Mouse (Mus musculus) neural tube, embryonic 13.5 days (tissue): Measurements from ENCODE around the gene Creb1. TPM values are rescaled to one million over a fixed set of nuclear protein-coding genes. Genes with fewer than 3 reads are reported as not detected.
A peak's percentile ranks its signal among the peaks of the same experiment; 100 is the strongest.

Experiments
- ATAC-seq: fragments of 200-750 bp; cut with Nextera tagmentation; 2 replicates; pipeline ENCODE4 v1.8.0; 2017; ENCODE audit warnings: low read depth, mild to moderate bottlenecking, moderate TSS enrichment, moderate library complexity
- H3K27ac ChIP-seq: fragments of 300-500 bp; sonication (generic); replicated peaks from 2 replicates; pipeline ENCODE4 v1.5.1; 2015; ENCODE audit warnings: moderate library complexity, mild to moderate bottlenecking, inconsistent platforms
- H3K27me3 ChIP-seq: fragments of 300-500 bp; sonication (generic); 2 replicates; pipeline ENCODE4 v1.6.1; 2015; ENCODE audit warnings: mild to moderate bottlenecking, inconsistent platforms
- H3K36me3 ChIP-seq: fragments of 300-500 bp; sonication (generic); 2 replicates; pipeline ENCODE4 v1.6.1; 2015; ENCODE audit warnings: mild to moderate bottlenecking, inconsistent platforms
- H3K4me1 ChIP-seq: fragments of 300-500 bp; sonication (generic); replicated peaks from 2 replicates; pipeline ENCODE4 v1.6.1; 2015; ENCODE audit warnings: inconsistent platforms
- H3K4me2 ChIP-seq: fragments of 300-500 bp; sonication (generic); 2 replicates; pipeline ENCODE4 v1.6.1; 2015; ENCODE audit warnings: inconsistent platforms, mild to moderate bottlenecking, moderate library complexity
- H3K4me3 ChIP-seq: fragments of 300-500 bp; sonication (generic); 2 replicates; pipeline ENCODE4 v1.5.1; 2015; ENCODE audit warnings: mild to moderate bottlenecking, inconsistent platforms
- H3K9ac ChIP-seq: fragments of 300-500 bp; sonication (generic); 2 replicates; pipeline ENCODE4 v1.6.1; 2015; ENCODE audit warnings: moderate library complexity, mild to moderate bottlenecking, inconsistent platforms
- H3K9me3 ChIP-seq: fragments of 300-500 bp; sonication (generic); 2 replicates; pipeline ENCODE4 v1.6.1; 2016; ENCODE audit warnings: inconsistent platforms
- WGBS: fragments of 180-500 bp; shearing (Covaris S2); methylation state at CpG from one replicate; pipeline ENCODE4 v1.1.7; 2015; 5-methylcytosine and 5-hydroxymethylcytosine counted together
- polyA plus RNA-seq: library from polyadenylated mRNA; unstranded; fragments of >200 nt; fragmentation: Nextera tagmentation; extraction: Ambion mirVana; gene quantifications from 2 replicates; pipeline ENCODE4 v1.2.1, GENCODE M21; 2015

The Creb1 gene
- 32.0 and 39.2 TPM in 2 replicates for polyA plus RNA-seq

GRCm38 (mm10) chr1:64532589-64533470, at the start of gene Creb1:
Creb1 (plus strand) TSS chr1:64532645.
- Histone ChIP-seq H3K4me2 (peak within 1 kb of the TSS; percentile 89), H3K36me3 (no peaks in the 10 kb centered on the region), H3K4me1 (peaks cover 40% of the 10 kb centered on the region), H3K27me3 (no peaks in the 10 kb centered on the region; the same call in 1 of the 2 replicates), H3K9ac (peak within 1 kb of the TSS; percentile 98), H3K4me3 (peak within 1 kb of the TSS; percentile 98), H3K27ac (peak within 1 kb of the TSS; percentile 100), H3K9me3 (no peaks in the 10 kb centered on the region)
- ATAC-seq: peak; percentile 97
- WGBS: under 1% methylated on average over 84 of the region's 119 CpGs

- peak overlapping the region; percentile 42; the same call in 1 of the 2 replicates for H3K27ac ChIP-seq
- no peaks in the 10 kb centered on the region for H3K27me3 ChIP-seq
- H3K4me1 ChIP-seq: peaks cover 7% of the 10 kb centered on the region; the same call in 1 of the 2 replicates
- peak; percentile 61; the same call in 1 of the 2 replicates for ATAC-seq
- H3K4me3 ChIP-seq: no peak overlapping the region
- no peak overlapping the region for H3K9ac ChIP-seq
- no peaks in the 10 kb centered on the region for H3K9me3 ChIP-seq
- 33% methylated on average over 4 of the region's 4 CpGs for WGBS
- H3K36me3 ChIP-seq: no peaks in the 10 kb centered on the region
- H3K4me2 ChIP-seq: no peak overlapping the region
Measured at GRCm38 (mm10) chr1:64488521-64489029, 43.9 kb upstream of the Creb1 start.

GRCm38 (mm10) chr1:64496803-64497202, 35.6 kb upstream of the Creb1 start:
- ATAC-seq: no peak
- Histone ChIP-seq H3K4me3 (no peak overlapping the region), H3K36me3 (no peaks in the 10 kb centered on the region), H3K9ac (no peak overlapping the region), H3K9me3 (no peaks in the 10 kb centered on the region), H3K27me3 (no peaks in the 10 kb centered on the region), H3K27ac (no peak overlapping the region), H3K4me1 (no peaks in the 10 kb centered on the region), H3K4me2 (no peak overlapping the region)

GRCm38 (mm10) chr1:64501382-64502140, 30.9 kb upstream of the Creb1 start:
- Histone ChIP-seq H3K4me1 (no peaks in the 10 kb centered on the region), H3K27me3 (no peaks in the 10 kb centered on the region), H3K36me3 (no peaks in the 10 kb centered on the region), H3K4me3 (no peak overlapping the region), H3K27ac (no peak overlapping the region), H3K9me3 (no peaks in the 10 kb centered on the region), H3K9ac (no peak overlapping the region), H3K4me2 (no peak overlapping the region)
- ATAC-seq: no peak

- no peak for ATAC-seq
- Histone ChIP-seq H3K36me3 (no peaks in the 10 kb centered on the region), H3K9ac (no peak overlapping the region), H3K4me2 (no peak overlapping the region), H3K4me3 (no peak overlapping the region), H3K9me3 (no peaks in the 10 kb centered on the region), H3K27me3 (no peaks in the 10 kb centered on the region), H3K4me1 (no peaks in the 10 kb centered on the region), H3K27ac (no peak overlapping the region)
- 93% methylated on average over 7 of the region's 7 CpGs for WGBS
Measured at GRCm38 (mm10) chr1:64508479-64509096, 23.9 kb upstream of the Creb1 start.

GRCm38 (mm10) chr1:64509678-64510077, 22.8 kb upstream of the Creb1 start:
- Histone ChIP-seq H3K36me3 (no peaks in the 10 kb centered on the region), H3K9ac (no peak overlapping the region), H3K4me3 (no peak overlapping the region), H3K9me3 (no peaks in the 10 kb centered on the region), H3K4me2 (no peak overlapping the region), H3K27me3 (no peaks in the 10 kb centered on the region), H3K4me1 (no peaks in the 10 kb centered on the region), H3K27ac (no peak overlapping the region)
- no peak for ATAC-seq
- 61% methylated on average over 1 of the region's 1 CpGs for WGBS

GRCm38 (mm10) chr1:64514184-64514583, 18.3 kb upstream of the Creb1 start:
- 93% methylated on average over 7 of the region's 7 CpGs for WGBS
- no peaks in the 10 kb centered on the region for H3K9me3 ChIP-seq
- no peaks in the 10 kb centered on the region for H3K27me3 ChIP-seq
- no peak for ATAC-seq
- H3K4me3 ChIP-seq: no peak overlapping the region
- no peak overlapping the region for H3K9ac ChIP-seq
- H3K4me2 ChIP-seq: no peak overlapping the region
- no peak overlapping the region for H3K27ac ChIP-seq
- no peaks in the 10 kb centered on the region for H3K36me3 ChIP-seq
- no peaks in the 10 kb centered on the region for H3K4me1 ChIP-seq

- Histone ChIP-seq H3K27me3 (no peaks in the 10 kb centered on the region), H3K4me1 (no peaks in the 10 kb centered on the region), H3K4me2 (no peak overlapping the region), H3K27ac (no peak overlapping the region), H3K4me3 (no peak overlapping the region), H3K36me3 (no peaks in the 10 kb centered on the region), H3K9ac (no peak overlapping the region), H3K9me3 (no peaks in the 10 kb centered on the region)
- no peak for ATAC-seq
- 83% methylated on average over 3 of the region's 3 CpGs for WGBS
Measured at GRCm38 (mm10) chr1:64516593-64516992, 15.9 kb upstream of the Creb1 start.

GRCm38 (mm10) chr1:64518480-64518879, 14.0 kb upstream of the Creb1 start:
- Histone ChIP-seq H3K27me3 (no peaks in the 10 kb centered on the region), H3K9ac (no peak overlapping the region)
- WGBS: 66% methylated on average over 3 of the region's 3 CpGs

GRCm38 (mm10) chr1:64519345-64519744, 13.1 kb upstream of the Creb1 start:
- no peaks in the 10 kb centered on the region for H3K27me3 ChIP-seq
- no peak overlapping the region for H3K4me2 ChIP-seq
- H3K4me3 ChIP-seq: no peak overlapping the region
- no peak for ATAC-seq
- no peaks in the 10 kb centered on the region for H3K36me3 ChIP-seq
- no peaks in the 10 kb centered on the region for H3K9me3 ChIP-seq
- H3K27ac ChIP-seq: no peak overlapping the region
- H3K4me1 ChIP-seq: no peaks in the 10 kb centered on the region
- no peak overlapping the region for H3K9ac ChIP-seq
- 73% methylated on average over 1 of the region's 1 CpGs for WGBS

More at GRCm38 (mm10) chr1:64518480-64518879, 14.0 kb upstream of the Creb1 start:
- Histone ChIP-seq H3K9me3 (no peaks in the 10 kb centered on the region), H3K4me2 (no peak overlapping the region), H3K4me3 (no peak overlapping the region), H3K4me1 (no peaks in the 10 kb centered on the region), H3K27ac (no peak overlapping the region), H3K36me3 (no peaks in the 10 kb centered on the region)
- ATAC-seq: no peak

- no peaks in the 10 kb centered on the region for H3K27me3 ChIP-seq
- WGBS: 62% methylated on average over 1 of the region's 1 CpGs
- no peak overlapping the region for H3K4me2 ChIP-seq
- no peaks in the 10 kb centered on the region for H3K4me1 ChIP-seq
- no peaks in the 10 kb centered on the region for H3K36me3 ChIP-seq
- H3K9ac ChIP-seq: no peak overlapping the region
- H3K27ac ChIP-seq: no peak overlapping the region
- no peaks in the 10 kb centered on the region for H3K9me3 ChIP-seq
- H3K4me3 ChIP-seq: no peak overlapping the region
- ATAC-seq: no peak
Measured at GRCm38 (mm10) chr1:64519901-64520300, 12.5 kb upstream of the Creb1 start.

- H3K4me1 ChIP-seq: no peaks in the 10 kb centered on the region
- H3K27me3 ChIP-seq: no peaks in the 10 kb centered on the region
- no peak overlapping the region for H3K27ac ChIP-seq
- H3K4me2 ChIP-seq: no peak overlapping the region
- no peaks in the 10 kb centered on the region for H3K36me3 ChIP-seq
- no peaks in the 10 kb centered on the region for H3K9me3 ChIP-seq
- H3K4me3 ChIP-seq: no peak overlapping the region
- H3K9ac ChIP-seq: no peak overlapping the region
- WGBS: 74% methylated on average over 3 of the region's 3 CpGs
- no peak for ATAC-seq
Measured at GRCm38 (mm10) chr1:64521734-64522133, 10.7 kb upstream of the Creb1 start.
